Mouse (Mus musculus): ENCODE measurements around the gene Kcnb1.
A peak's percentile ranks its signal among the peaks of the same experiment; 100 is the strongest.

The Kcnb1 gene

DNA sequence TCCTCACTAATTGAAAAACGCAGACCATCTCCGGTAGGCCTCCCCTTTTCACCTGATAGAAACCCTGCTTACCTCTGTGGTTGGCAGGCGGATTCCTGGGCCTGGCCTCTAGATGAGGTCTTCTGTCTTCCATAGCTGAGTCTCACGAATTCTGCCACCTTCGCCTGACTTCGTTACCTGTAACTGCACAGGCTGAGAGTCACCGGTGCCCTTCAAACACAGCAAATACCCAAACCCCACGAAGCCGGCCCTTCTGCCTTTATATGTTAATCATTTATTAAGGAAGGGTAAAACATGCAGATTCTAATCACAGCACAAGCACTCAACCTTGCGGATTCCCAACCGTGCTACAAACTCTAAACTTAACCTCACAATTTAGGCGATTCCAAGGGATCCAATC is 130.0 kb downstream of the Kcnb1 start:
- peak; percentile 35 for DNase-seq (ENCODE audit: low spot score)

DNA sequence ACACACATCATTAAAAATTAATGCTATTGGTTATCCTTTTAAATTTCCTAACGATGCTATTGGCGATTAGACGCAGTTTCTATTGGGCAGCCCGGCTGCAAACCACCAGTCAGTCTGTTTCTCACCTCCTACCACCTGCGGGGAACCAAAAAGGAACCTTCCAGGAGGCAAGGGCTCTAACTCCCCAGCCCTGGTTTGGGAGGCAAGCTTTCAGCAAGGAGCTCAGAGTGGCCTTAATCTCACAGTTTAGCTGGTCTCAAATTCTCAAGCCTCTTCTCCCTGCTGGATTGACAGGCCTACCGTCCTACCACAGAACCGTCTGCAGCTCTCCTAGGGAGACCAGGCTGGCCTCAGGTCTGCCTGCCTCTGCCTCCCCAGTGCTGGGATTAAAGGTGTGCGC is 130.4 kb downstream of the Kcnb1 start:
- no peak for DNase-seq (ENCODE audit: low spot score)

DNA sequence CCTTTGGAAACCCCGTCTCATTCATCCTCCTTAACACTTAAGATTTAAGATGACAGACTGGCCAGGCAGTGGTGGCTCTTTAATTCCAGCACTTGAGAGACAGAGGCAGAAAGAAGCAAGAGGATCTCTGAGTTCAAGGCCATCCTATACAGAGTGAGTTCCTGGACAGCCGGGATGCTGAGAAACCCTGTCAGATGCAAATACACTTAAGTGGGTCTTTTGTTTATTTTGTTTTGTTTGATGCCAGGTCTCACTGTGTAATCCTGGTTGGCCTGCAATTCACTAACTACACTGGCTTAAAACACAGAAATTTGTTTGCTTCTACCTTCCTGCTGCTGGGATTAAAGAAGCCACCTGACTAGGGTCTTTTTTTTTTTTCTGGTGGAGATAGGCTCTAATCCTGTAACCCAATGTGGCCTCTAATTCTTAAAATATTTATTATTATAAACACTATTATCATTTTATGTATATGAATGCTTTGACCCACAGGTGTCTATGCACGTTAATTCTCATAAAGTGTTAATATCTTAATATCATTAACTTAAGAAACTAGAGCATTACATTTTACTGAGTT is 131.1 kb downstream of the Kcnb1 start:
- DNase-seq (ENCODE audit: low spot score) = no peak

DNA sequence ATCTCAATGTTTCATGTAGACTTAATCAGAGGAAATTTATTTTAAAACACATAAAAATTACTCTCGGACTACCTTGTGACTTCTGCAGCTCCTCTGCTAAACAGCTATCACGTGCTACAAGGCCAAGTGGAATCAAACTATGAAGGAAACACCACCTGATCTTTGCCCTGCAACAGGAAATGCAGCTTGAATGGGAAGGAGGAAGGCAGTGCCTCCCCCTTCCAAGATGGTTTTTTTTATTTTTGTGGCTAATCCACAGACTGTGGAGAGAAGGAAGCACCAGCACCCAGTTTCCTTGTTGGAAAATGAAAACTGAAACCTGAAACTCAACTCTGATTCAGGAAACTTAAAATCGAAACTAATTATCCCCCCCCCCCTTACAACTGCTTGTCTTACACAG is 131.8 kb downstream of the Kcnb1 start:
- peak; percentile 52 for DNase-seq (ENCODE audit: low spot score)

DNA sequence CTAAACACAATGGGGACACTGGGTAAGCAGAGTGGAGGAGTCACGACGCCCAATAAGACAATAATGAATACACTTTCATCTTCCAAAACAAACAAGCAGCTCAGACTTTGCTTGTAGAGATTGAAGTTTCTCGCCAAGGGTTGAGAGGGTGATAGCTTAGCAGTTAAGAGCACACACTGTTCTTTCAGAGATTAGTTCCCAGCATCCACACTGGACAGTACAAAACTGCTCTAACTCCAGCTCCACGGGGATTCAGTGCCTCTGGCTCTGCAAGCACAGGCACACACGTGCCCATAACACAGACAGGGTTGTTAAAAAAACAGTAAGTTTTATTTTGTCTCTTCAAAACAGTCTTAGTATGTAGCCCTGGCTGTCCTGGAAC is 133.0 kb downstream of the Kcnb1 start:
- no peak for DNase-seq (ENCODE audit: low spot score)

DNA sequence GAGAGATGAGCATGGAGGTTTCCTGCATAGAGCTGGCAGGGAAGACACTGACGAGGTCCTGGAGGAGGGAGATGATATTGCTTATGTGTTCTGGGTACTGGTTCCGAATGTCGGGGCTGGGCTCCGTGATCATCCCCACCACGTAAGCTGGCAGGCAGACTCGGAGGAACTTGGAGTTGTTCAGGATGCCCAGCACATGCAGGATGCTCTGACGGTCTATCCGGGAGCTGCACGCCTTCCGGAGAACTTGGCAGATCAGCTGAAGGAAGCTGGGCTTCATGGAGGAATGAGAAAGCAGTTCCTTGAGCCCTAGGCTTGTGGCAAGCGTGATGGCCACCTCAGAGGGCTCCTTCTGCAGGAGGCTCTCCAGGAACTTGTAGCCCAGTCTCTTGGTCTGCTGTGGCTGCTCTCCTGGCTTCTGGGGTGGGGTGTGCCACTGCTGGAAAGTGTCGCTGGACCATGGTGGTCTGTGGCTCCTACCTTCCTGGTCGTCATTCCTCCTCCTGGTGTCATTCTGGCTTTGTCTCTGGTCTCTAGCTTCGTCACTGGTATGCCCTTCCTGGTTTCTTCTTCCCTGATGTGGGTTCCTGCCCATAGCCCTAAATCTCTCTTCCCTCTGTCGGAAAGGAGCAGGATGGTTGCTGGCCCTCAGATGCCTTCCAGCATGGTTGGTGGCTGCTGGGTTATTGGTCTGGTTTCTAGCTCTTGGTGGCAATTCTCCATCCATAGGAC is 133.6 kb downstream of the Kcnb1 start:
- DNase-seq (ENCODE audit: low spot score) = no peak

DNA sequence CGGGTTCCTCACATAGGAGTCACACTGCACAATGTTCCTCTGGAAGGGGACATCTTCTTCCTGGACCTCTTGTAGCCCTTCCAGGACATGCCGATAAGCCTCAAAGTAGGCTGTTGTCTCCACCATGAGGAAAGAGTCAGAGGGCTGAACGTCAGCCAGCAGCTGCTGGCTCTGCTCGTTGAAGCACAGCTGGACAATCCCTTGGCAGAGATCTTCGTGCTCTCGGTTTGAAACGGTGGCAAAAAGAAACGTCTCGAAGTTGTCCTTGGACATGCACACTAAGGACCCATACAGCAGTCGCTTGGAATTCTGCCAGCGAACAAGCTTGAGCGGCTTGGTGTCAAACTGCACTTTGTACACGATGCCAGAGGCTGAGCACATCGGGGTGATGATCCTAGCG is 134.6 kb downstream of the Kcnb1 start:
- DNase-seq (ENCODE audit: low spot score) = no peak

DNA sequence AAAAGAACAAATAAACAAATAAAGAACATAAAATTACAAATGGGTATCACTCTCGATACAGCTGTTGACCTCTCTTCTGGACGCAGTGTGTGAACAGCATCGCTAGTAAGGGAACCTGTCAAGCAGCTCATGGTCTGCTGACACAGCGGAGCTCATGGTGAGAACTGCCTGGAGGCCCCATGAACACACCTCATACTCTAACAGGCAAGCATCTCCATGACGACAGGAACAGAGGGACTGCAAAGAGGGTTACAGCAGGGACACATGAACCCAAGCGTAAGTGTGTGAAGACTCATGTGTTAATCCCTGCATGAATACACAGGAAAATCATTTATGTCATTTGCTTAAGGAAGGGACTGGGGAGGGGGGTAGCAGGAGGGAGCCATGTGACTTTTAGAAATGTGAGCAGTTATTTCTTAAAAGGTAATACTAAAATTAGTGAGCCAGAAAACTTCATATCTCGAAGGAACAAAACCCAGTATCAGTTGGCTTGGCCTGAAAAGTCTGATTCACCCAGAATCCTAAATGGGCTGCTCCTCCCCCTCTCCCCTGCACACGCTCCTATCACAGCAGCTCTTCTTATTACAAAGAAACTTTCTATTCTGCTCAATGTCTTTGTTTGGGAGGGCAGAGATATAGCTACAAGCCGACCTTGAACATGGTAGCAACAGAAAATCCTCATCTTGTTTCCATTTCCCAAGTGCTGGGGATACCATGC is 136.7 kb downstream of the Kcnb1 start:
- DNase-seq (ENCODE audit: low spot score) = no peak

DNA sequence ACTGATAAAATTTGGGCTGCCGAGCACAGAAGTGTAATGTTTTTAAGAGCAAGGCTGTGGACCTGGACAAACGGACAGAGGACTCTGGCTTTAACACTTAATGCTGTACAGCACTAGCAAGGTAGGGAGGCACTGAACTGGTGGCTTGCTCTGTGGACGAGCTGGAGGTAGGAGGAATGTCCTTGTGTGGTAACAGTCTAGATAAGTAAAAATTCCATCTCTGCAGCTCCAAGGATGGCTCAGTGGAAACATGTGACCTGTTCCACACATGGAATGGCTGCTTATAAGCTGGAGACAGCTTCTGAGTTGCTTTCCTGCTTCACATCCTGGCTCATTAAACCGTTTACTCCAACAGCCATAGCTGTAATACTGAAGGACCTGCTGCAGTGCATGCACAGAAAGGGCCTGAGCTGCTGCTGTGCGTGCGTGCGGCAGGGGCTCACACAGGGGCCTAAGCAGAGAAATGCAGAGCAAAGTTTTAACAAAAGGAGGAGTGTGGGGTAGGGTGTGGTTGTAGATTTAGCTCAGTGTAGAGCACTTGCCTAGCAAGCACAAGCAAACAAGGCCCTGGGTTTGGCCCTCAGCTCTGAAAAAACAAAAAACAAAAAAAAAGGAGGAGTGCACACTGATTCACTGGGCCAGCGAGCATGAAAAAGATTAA is 141.1 kb downstream of the Kcnb1 start:
- no peak for DNase-seq (ENCODE audit: low spot score)

DNA sequence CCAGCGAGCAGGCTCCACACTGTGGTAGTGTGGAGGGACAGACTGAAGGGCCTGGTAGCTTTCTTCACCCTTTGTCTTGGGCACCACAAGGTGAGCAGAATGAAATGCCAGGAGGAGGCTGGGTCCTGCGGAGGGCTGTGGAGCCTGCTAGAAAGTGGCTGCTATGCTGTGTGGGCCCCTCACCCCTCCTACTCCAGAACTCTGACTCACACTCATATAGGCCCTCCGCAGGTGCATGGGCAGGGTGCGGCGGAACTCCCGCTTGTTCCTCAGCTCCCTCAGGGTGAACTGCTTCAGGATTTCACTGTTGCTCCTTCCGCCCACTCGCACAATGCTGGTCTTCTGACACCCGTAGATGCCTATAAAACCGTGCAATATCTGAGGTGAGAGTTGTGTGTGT is 141.7 kb downstream of the Kcnb1 start:
- no peak for DNase-seq (ENCODE audit: low spot score)

Data from yolk sac, embryonic 10.5 days (tissue).